Mouse (Mus musculus) CH12.LX (cell line): Measurements from ENCODE around the gene Pdf.

Experiments
- CTCF ChIP-seq, 2 experiments: IDR thresholded peaks in 1 of 2; conservative IDR thresholded peaks in 1 of 2; 2 replicates each; pipeline ENCODE4 v1.5.1; 2011 to 2012; ENCODE audit warnings: low read depth in 2 of 2, low read length in 2 of 2, improper control_type of control experiment in 1 of 2, inconsistent platforms in 1 of 2, mild to moderate bottlenecking in 1 of 2, moderate library complexity in 1 of 2
- ELF1 ChIP-seq: IDR thresholded peaks from 2 replicates; pipeline ENCODE4 v1.6.1; 2014; ENCODE audit warnings: low read depth, mild to moderate bottlenecking, inconsistent platforms, low read length, improper control_type of control experiment
- TCF12 ChIP-seq: IDR thresholded peaks from 2 replicates; pipeline ENCODE4 v1.6.1; 2014; ENCODE audit warnings: low read depth, mild to moderate bottlenecking, inconsistent platforms, low read length, improper control_type of control experiment
- USF1 ChIP-seq: IDR thresholded peaks from 2 replicates; pipeline ENCODE4 v1.6.1; 2014; ENCODE audit warnings: low read depth, mild to moderate bottlenecking, inconsistent platforms, low read length, improper control_type of control experiment

- TF ChIP-seq CTCF (conservative IDR thresholded peaks at IDR 0.05 in 1 of 2, IDR thresholded peaks at IDR 0.05 in 1 of 2; ENCODE audit: low read depth in 2 of 2, low read length in 2 of 2) (no peak), TCF12 (no peak), USF1 (no peak), ELF1 (no peak)
Observed at GRCm38 (mm10) chr8:107023479-107023878, 24.9 kb downstream of the Pdf start.
